Mouse (Mus musculus) cerebellum, adult 18-20 months (tissue): ENCODE results near the gene Ints13.
"Not testable (repeated sequence)": the region's sequence is repeated elsewhere in the genome, so short reads cannot be mapped to it uniquely, and the experiment has no call there.

Experiments used
- DNase-seq, 2 experiments: peaks; one replicate each; pipeline ENCODE4 v3.0.0; 2021

Ints13 gene

DNA sequence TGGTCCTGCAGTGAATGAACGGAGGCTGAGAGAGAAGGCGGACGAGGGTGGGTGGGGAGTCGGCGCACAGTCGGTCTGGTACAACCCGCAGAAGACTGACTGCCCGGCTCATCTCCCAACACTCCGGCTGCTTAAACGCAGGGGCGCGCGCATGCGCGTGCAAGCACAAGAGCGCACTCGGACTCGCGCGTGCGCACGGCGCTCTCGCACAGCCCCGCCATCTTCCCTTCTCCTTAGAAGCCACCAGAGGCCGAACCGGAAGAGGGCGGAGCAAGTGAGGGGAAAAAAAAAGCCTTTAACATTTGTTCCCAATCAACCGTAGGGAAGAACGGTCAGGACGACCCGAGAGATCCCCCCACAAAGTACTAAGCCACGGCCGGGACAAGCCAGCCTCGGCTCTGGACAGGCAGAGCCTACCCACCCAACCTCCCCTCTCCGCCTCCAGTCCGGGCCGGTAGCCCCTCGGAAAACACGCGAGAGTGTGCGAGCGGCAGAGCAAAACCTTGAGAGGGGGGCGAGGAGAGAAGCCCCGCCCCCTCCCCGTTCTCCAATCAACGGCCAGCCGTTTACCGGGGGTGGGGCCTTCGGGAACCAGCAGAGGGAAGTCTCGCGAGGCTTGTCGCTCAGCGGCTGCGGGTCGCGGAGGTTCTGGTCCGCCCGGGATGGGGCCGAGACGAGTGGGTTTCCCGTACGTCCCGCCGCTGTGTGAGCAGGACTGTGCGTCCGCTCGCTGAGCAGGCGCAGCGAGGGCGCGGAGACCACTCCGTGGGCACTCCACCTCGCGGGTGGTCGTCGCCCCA lies at the start of gene Ints13:
Gene Ints13, minus strand, starts transcription at position 526 of the 800 bp plus-strand sequence.
- DNase-seq: peak; percentile 97 to 98

DNA sequence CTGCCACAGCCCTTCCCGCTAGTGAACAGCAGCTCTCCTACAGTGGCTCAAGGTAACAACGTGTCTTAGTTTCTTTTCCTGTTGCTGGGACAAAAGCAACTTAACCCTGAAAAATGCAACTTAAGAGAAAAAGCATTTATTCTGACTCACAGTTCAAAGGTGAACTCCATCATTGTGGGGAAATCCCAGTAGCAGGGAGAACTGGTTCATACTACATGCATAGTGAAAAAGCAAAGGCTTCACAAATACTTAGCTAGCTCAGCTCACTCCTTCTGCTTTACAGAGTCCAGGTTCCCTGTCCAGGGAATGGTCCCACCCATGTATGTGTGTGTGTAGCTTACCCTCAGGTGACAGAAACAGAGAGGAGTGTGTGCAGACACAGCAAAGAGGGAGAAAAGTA lies 39.0 kb upstream of the Ints13 start:
- DNase-seq: no peak

DNA sequence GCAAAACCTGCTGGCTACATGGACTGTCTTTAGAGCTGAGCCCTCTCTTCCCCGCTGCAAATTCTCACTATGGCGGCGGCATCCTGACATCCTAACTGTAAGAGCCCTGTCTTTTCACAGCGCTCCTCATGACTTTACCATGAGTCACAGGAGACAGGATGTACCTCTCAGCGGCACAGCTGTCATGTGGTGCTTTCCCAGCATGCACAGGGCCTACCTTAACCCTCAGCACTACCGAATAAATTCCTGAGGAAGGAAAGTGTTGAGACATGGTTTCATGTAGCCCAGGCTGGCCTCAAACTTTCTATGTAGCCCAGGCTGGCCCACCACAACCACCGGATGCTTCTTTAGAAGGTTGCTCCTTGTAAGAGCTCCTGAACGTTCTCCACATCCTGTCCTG lies 38.3 kb upstream of the Ints13 start:
- no peak for DNase-seq

DNA sequence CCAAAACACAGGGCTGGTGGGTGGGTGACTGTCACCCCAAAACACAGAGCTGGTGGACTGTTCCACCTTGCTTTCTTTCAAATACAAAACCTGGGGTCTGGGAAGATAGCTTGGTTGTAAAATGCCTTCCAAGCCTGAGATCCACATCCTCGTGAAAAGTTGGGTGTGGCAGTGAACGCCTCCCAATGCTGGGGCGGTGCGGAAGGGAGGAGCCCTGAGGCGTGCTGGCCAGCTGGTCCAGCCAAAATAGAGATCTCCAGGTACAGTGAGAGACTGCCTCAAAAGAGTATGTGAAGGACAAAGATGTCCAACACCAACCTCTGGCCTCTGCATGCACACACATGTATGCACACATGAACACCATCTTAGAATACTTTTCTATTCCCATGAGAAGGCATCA lies 36.9 kb upstream of the Ints13 start:
- no peak for DNase-seq

DNA sequence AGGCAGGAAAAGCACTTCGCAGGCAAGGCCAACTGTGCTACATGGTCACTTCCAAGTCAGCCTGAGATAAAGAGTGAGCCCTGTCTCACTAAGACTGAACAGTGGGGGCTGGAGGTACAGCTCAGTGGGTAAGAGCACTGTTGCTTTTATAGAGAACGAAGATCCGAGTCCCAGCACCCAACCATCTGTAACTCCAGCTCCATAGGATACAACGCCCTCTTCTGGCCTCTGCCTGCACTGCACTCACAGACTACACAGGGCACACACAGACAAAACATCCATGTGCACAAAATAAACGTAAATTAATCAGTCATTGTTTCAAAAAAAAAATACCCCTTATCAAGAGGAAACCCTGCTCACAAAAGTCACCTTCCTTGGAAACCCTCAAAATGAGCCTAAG lies 36.3 kb upstream of the Ints13 start:
- DNase-seq: no peak

DNA sequence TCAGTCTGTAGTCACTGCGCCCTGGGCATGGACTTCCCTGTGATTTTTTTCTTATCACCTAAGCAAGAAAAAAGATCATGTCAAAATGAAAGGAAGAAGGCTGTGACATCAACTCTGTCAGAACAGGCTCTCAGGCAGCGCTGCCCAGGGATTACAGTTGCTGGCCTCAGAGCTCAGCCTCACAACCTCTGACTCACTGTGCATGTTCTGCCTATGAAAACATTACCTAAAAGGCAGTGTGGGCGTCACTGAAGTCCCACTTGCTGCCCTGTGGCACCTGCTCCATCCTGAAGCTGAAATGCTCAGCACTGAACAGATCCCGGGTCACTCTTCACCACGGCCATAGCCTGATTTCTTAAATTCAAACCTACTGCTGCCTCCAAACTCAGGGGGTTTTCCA lies 35.1 kb upstream of the Ints13 start:
- DNase-seq: no peak

DNA sequence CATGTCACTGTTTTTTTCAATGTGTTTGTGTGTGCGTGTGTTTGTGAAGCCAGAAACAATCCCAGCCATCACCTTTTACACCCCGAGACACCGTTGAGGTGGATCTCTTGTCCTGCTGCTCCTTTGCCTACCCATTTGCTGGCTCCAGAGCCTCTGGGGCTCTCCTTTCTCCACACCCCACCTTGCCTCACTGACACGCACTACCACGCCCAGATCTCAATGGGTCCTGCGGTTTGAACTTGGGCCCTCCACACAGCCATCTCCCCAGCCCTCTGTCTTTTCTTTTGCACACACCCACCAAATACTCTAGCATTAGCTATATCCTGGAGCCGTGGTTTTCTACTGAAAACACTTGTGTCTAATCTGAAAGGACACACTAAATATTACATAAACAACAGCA lies 34.3 kb upstream of the Ints13 start:
- no peak for DNase-seq

DNA sequence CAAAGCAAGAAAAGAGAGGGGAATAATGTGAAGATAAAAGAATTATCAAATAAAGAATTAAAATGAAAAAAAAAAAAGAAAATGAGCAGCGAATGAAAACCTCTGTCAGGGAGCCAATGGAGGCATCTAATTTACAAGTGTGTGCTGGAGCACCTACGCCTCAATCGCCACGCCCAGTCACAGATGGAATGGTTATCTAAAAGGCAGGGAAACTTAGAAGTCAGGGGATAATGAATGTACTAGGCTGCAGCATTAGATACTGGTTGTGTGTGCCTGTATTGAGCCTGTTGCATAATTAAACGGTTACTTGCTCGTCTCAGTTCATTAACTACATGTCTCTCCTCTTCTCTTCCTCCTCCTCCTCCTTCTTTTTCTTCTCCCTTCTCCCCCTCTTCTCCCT lies 33.8 kb upstream of the Ints13 start:
- DNase-seq: no peak

DNA sequence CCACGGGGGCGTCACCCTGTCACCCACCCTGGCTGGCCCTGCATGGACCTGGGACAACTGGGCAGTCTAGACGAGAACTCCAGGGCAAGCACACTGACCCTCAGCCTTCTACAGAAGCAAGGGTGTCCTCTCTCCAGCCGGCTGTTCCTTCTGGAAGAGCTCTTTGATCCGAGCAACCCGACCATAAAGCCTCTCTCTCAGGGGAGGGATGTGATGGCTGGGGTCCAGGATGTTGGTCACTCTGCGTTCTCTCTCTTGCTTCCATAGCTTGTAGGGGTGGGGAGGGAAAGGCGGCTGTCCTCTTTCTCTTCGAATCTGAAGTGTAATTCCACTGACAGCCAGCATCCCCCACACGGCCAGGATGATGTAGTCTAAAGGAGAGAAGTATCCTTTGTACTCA lies 26.0 kb upstream of the Ints13 start:
- no peak for DNase-seq

DNA sequence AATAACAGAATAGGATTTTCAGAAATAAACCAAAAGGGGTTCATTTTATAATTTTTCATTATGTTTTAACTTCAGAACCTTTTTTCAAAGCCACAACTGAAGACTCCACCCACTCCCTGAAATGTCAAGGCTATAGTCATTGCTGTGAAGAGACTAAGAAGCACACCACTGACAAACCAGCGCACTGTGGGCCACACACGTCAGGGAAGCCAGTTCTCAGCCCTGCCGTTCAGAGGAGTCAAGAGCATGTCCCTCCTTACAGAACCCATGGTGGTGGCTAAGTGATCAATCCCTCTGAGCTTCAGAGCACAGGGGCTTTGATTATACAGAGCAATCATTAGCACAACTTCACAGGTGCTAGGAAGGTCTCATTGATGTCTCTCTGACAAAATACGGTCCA lies 25.0 kb upstream of the Ints13 start:
- DNase-seq: no peak

DNA sequence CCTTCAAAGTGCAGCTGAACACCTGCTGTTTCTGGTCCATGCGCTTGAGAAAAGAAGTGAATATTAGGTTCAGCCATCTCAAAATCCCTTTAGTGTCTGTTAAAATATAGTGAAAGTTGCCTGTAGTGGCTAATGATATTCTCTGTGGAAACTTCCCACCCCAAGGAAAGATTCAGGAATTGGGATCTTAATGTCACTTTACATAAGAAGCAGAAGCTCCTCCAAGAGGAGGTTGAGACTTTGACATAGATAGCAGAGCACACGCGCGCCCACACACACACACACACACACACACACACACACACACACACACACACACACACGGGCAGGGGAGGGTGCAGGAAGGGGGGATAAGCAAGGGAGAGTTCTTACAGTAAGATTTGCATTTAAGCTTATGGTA lies 7.5 kb upstream of the Ints13 start:
- no peak for DNase-seq

DNA sequence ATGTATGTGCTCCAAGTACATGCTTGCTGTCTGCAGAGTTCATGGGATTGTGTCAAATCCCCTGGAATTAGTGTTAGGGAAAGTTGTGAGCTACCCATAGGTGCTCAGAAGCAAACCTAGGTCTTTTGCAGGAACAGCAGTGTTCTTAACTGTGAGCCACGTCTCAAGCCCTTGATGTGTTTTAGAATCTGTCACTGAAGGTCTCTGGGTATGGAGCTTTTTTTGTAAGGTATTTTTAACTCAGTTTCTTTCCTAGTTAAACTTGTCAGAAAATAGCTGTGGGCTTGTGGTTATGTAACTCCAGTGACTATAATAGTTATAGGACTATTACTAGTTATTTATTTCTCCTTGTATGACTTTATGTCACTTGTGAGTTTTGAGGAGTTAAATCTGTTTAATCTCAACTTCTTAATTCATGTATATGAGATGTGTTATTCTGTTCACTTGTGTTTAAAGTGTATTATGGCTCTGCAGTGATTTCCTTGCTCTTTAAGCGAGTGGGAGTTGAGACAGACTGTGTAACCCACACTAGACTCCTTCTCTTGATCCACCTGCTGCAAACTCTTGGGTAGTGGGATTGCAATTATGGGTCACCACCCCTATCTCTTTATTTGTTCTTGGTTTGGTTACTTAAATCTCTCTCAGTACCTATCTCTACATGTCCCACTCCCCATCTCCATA lies 5.9 kb upstream of the Ints13 start:
- DNase-seq: no peak

DNA sequence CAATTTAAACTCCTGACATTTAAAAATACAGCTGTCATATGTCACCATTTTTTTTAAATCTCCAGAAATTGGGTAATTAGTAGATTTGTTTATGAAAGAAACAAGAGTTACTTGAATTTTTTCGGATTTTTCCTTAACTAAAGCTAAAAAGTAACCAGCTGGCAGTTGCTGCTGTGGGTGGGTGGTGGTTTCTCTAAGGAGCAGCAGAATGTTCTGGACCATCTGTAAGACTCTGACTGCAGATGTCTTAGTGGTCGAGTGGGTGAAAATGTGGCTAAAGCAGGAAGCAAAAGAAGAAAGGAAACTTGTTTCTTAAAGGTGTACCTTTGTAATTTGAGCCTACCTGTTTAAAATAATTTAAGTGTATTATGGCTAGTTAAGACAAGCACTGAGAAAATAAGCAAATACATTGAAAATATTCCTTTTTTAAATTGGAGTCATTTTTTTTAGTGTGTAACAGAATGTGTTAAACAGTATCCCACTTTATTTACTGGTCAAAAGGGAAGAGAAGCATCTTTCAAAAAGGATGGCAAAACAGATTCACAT lies 2.8 kb upstream of the Ints13 start:
- DNase-seq: no peak

DNA sequence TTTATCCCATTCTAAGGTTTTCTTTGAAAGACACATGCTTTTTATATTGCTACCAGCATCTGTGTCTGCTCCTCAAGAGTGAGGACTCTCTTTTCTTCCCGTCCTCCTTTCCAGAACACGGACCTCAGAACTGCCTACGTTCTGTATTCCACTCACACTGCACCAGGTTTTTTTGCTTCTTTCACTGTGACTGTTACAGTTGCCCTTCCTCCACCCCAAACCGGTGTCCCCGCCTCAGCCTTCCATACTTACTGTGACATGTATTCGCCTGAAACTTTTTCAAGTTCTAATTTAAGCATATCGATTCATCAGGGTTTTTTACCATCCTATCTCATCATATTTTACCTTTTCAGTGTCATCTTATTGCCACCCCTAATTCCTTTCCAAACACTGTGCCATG lies 951 bp upstream of the Ints13 start:
- DNase-seq: peak; percentile 11 to 21

DNA sequence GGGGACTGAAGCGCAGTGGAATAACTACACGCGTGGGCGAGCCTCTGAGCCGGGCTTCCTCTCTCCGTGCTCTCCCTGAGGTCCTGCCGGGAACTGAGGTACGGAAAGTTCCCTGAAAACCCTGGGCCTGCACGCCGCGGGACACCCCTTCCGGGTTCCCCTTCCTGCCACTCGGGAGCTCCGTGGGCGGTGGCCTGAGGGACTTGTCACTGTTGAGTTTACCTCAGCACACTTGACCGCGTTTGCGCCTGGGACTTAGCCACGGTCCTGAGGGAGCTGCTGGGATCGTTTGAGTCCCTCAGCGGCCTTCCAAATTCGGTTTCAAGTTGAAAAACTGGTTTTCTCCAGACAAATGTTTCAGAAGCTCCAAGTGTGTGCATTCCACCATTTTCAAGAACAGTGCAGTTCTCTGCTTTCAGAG lies 486 bp upstream of the Ints13 start:
- DNase-seq: peak in 1 of 2 experiments; percentile 69

DNA sequence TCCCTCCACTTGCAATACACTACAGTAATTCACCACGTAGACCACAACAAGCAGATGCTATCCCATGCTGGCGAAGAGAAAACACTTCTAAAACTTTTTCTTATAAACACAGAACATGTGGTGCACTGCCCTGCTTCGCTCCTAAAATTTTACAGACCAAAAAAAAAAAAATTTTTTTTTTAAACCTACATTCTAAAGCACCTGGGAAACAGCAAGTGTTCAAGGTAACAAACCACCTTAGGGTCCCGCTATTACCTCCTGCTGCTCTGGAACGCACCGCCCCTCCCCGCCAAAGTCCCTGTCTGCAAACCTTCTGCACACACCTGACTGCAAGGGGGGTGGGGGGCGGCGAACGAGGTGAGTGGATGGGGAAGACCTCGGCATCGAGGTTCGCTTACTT lies 732 bp downstream of the Ints13 start, which contains the start of gene Fgfr1op2:
Gene Fgfr1op2, plus strand, starts transcription at position 301 of the 400 bp plus-strand sequence.
- DNase-seq: no peak

DNA sequence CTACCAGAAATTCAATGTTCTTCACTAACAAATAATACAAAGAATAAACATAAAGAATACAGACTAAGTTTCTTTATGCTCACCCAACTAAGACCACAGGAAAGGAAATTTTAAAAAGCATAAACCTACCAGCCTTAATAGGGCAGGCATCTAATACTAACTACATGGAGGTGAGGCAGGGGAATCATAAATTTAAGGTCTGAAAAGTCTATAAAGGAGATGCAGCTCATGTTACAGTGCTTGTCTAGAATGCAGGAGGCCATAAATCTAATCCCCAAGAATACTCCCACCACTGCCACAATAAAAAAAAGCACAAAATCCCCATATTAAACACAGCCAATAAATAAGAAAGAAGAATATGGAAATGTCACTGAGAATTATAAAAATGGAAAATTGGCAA lies 5.6 kb downstream of the Ints13 start:
- no peak for DNase-seq

DNA sequence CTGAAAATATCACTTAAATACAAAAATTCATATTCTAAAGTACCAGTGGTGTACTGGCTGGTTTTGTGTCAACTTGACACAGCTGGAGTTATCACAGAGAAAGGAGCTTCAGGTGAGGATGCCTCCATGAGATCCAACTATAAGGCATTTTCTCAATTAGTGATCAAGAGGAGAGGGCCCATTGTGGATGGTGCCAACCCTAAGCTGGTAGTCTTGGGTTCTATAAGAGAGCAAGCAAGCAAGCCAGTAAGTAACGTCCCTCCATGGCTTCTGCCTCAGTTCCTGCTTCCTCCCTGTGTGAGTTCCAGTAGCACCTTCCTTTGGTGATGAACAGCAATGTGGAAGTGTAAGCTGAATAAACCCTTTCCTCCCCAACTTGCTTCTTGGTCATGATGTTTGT lies 15.2 kb downstream of the Ints13 start:
- not testable (repeated sequence) for DNase-seq

DNA sequence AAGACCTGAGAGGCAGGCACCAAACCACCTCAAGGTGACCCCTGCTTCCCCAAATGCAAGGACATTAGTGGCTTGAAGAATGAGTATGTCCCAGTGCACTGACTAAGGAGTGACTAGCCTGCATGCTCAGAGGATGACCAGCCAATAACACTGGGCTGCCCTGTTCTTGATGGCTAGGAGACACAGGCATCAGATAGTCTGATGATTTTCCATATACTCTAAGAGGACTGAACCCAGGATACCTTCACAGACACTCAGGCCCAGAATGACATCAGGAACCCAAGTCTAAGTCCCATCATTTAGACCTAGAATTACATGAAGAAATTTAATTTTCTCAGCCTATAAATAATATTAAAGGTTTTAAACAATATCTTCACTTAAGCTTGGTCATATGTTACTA lies 26.3 kb downstream of the Ints13 start:
- no peak for DNase-seq

DNA sequence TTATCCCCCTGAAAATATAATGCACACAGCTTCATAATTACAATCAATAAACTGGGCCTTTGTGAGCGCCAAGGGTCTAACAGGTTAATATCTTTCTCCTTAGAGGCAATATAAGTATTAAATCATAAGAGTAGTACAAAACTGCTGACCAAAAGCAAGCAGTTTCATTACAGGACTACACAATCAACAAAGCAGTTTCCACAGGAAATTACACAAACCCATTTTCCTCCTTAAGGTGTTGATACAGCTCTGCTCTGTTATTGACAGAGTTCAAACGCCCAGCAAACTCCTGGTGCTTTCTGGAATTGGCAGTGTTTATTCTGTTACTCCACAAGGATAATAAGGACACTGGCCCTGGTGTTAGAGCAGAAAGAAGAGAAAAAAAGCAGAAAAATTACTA lies 27.2 kb downstream of the Ints13 start:
- DNase-seq: no peak

DNA sequence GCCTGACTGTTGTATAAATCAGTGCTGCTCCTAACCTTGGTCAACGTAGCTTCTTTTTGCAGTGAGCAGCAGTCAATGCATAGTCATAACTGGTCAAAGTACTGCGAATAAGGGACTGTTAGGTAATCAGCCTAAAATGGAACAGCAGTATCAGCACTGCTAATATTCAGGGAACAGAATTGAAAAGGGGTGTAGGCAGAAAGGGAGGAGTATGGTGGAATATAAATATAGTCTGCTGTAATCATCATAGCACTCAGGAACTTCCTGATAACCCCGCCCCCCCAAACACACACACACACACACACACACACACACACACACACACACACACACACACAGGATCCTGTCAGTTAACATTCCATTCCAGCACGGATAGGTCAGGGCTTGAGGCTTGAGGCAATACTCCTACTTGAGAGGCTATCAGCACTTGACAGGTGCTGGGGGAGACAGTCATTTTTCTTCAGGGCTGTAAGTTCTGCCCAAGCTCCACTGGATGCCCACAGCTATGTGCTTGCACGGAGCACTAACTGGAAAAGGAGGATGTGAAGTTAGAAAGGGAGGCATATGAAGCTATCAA lies 32.3 kb downstream of the Ints13 start:
- DNase-seq: no peak

DNA sequence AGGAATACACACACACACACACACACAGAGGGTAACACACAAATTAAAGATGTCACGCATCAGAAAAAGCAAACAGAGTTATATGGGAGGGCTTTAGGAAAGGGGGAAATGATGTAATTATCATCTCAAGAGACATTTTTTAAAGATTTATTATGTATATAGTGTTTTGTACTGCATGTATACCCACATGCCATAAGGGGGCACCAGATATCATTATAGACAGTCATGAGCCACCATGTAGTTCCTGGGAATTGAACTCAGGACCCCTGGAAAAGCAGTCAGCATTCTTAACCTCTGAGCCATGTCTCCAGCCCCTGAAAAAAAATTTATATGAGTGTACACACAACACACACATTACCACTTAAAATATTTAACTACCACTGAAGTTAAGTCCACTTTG lies 33.0 kb downstream of the Ints13 start:
- DNase-seq: no peak

DNA sequence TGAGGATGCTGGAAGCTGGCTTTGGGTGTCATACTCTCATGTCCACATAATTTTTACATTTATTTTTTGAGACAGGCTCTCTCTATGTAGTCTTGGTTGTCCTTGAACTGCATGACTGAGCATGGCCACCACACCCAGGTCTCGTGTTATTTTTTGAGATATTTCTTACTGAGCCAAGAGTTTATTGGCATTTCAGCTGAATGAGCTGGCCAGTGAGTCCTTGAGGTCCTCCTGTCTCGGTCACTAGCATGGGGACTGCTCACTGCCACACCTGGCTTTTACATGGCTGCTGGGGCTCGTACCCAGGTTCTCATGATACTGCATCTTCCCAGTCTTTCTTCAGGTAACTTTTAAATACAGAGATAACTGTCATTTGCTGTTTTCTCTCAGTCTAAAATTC lies 37.2 kb downstream of the Ints13 start:
- DNase-seq: no peak

DNA sequence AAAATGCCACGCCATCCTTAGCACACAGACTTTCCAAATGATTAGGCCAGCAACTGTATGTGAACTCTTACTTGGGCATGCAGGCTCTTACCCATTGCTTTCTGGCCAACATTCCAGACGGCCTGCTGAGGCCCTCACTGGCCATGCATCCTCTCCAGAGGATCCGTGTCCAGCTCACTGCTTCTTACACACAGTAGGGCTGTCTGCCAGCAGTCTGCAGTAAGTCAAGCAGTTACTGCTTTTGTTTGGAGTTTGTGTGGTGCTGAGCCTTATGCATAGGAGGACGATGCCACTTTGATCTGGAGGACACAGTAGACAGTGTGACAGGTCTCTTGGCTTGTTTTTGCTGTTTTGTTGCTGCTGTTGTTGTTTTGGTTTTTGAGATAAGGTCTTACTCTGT lies 39.0 kb downstream of the Ints13 start:
- DNase-seq: no peak
